Mouse (Mus musculus) G1E-ER4 (cell line): ENCODE measurements around the gene Shroom3. TPM values are rescaled to one million over a fixed set of nuclear protein-coding genes. Genes with fewer than 3 reads are reported as not detected.

ENCODE experiments used
- GATA1 ChIP-seq: IDR thresholded peaks from one replicate; pipeline ENCODE4 v1.8.0; 2012; ENCODE audit warnings: low read length, inconsistent platforms
- polyA plus RNA-seq: library from polyadenylated mRNA; stranded (reverse); fragments of >175 nt; gene quantifications from 2 replicates; pipeline ENCODE4 v1.2.3, GENCODE M21; 2012

Shroom3 gene
- polyA plus RNA-seq, 1 experiment = not detected

- TF ChIP-seq GATA1 = no peak
Measured at GRCm38 (mm10) chr5:92900470-92900869, 217.2 kb downstream of the Shroom3 start.

- no peak for TF ChIP-seq GATA1
Measured at GRCm38 (mm10) chr5:92901870-92902269, 218.6 kb downstream of the Shroom3 start.

- TF ChIP-seq GATA1 = no peak
Measured at GRCm38 (mm10) chr5:92905146-92905545, 221.9 kb downstream of the Shroom3 start.

- TF ChIP-seq GATA1 = no peak
Measured at GRCm38 (mm10) chr5:92905594-92906008, 222.4 kb downstream of the Shroom3 start.

DNA sequence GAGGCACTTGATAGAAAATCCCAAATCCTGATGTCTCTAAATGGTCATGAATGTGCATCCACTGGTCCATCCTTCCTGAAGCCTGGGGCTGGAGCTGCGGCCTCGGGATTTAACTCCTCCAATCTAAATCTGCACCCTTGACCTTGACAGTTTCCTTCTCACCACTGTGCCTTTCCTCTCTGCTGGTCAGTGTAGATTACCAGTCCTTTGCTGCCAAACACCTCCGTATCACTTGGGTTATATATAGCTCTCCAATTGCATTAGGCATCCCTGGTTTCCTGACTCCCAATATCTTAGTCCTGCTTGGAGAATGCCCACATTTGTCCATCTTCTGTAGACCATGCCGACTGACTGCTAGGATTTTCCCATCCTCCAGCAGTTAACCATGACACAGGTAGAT, 225.0 kb downstream of the Shroom3 start:
- TF ChIP-seq GATA1 = no peak

DNA sequence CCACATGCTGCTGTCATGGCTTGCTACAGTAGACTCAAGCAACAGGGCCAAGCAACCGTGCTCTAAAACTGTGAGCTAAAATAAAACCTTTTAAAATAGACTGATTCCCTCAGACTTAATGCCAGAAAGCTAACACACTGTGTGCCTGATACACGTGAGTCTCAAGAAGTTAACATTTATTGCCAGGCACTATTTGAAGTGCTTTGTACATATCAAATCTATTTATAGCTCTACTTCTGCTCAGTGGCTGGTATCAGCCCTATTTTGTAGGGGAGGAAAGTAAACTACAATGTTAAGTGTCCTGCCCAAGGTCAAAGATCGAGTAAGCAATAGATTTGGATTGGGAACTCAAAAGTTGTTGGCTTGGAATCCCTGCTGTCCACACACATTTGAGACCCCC, 227.6 kb downstream of the Shroom3 start:
- TF ChIP-seq GATA1 = no peak

DNA sequence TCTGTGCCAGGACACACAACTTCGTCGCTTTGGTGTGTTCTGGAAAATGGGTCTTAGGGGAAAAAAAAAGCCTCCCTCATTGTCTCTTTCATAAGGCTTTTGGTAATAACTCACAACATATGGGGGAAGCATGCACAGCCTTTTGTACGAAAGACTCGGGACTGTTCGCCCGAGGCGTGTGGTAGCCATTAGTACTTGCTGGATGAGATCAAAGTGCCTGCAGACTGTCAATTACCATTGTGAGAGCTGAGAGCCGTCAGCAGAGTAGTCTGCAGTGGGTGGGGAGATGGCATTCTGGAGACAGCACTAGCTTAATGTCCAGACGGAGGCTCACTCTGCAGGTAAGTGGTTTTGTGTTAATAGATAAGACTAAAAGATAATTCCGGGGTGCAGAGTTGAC, 232.2 kb downstream of the Shroom3 start:
- no peak for TF ChIP-seq GATA1

GRCm38 (mm10) chr5:92917755-92918154, 234.5 kb downstream of the Shroom3 start:
- no peak for TF ChIP-seq GATA1

DNA sequence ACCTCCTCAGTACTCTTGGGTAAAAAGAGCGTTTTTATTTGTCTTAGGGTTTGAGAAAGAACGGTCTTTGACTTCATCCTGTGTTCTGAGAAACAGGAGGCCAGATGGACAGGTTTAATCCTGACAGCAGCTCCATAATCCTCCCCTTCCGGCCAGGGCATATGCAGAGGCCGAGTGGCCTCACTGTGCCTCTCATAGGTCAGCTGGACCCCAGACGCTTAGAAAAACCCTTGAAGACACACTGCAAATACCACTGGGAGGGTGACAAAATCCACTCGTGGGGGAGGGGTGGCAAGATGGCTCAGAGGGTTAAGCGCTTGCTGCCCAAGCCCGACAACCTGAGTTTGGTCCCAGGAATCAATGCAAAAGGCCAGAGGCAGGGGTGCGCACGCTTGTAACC, 234.9 kb downstream of the Shroom3 start:
- TF ChIP-seq GATA1 = no peak

GRCm38 (mm10) chr5:92918866-92919265, 235.6 kb downstream of the Shroom3 start:
- no peak for TF ChIP-seq GATA1

DNA sequence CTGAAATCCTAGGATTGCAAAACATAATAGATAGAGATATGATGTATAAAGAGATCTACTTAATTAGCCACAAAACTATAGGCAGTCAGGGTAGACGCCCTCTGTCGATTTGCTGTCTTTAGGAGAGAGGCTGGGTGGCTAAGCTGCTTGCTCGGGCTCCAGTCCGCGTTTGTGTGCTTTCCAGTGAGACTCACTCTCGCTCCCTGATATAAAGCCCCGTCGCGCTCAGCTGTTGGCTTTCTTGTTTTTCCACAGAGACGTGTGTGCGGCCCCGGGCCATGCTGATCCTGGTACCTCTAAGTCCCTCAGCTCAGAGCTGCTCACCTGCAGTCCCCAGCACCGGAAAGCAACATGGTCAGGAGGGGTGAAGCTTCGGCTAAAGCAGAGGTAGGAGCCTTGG, 236.2 kb downstream of the Shroom3 start:
- no peak for TF ChIP-seq GATA1

DNA sequence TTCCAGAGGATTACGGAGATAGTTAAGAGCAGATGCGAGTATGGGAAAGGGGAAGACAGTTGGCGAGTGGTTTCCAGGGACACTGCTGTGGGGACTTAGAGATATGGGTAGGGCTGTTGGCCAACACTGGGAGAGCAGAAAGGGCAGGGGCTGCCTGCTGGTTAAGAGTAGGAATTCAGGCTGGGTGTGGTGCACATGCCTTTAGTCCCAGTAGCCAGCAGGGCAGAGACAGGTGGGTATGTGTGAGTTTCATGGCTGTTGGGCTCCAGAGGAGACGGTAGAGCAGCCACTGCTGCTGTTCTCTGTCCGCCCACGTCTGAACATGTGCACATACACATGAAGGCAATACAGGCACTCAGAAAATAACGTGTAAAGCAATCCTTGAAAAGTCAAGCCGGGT, 237.7 kb downstream of the Shroom3 start:
- no peak for TF ChIP-seq GATA1

DNA sequence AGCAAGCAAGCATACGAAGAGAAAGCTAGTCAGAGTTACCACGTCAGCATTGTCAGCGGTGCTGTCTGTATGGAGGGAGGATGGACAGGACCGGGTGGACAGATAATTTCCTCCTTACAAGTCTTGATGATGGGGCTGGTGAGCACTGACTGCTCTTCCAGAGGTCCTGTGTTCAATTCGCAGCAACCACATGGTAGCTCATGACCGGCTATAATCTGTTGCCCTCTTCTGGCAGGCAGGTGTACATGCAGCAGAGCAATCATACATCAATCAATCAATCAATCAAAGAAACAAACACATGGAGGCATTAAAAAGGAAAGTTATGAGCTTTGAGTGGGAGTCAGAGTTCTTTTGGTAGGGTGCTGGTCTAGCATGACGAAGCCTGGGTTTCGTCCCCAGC, 238.5 kb downstream of the Shroom3 start:
- no peak for TF ChIP-seq GATA1

GRCm38 (mm10) chr5:92924851-92925477, 241.7 kb downstream of the Shroom3 start:
- TF ChIP-seq GATA1 = no peak

DNA sequence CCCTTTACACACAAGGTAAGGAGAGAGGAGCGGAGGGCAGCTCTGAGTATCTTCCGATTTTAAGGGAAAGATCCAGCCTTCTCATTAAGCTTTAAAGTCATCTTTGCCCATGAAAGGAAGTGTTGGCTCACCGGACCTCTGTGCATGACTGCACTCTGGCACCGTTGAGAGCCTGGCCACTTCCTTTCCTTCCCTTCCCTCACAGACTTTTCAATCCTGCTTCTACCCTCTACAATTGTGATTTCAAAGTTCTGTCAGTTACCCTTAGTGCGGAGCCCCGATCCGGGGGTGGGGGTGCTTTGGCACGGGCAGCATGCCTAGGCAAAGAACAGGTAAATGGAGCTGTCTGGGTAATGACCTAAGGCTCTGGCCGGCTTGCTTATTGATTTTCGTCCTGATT, 244.4 kb downstream of the Shroom3 start:
- no peak for TF ChIP-seq GATA1

DNA sequence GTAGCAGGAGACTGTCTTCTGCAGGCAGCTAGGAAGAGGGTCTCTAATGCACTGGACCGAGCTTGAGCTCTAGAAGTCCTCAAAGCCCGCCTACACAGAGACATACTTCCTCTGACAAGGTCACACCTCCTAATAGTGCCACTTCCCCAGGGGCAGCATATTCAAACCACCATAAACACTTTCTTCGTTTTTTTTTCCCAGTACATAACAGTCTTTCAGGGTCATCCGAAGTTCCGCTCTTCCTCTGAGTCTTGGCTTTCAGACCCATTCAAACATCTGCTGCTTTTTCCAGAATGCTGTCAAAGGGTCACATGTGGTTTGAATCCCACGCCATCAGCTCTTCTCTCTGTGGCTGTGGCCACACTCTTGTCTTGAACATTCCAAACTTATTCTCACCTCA, 247.3 kb downstream of the Shroom3 start:
- TF ChIP-seq GATA1 = no peak

DNA sequence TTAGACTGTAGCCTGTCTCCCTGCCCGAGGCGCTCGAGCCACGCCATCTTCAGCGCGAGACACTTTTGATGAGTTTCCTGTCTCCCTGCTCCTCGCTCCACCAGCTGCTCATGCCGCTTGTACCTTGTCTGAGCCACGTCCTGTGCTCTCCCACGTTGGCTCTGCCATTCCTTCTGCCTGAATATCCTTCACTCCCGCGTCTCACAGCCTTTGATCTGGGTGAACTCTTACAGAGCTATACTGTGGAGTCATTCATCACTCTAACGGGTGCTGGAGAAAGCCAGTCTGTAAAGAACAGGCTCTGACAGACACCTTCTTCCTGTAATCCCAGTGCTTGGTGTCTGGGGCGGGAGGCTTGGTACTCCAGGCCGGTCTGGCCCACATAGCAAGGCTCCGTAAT, 248.1 kb downstream of the Shroom3 start:
- no peak for TF ChIP-seq GATA1

GRCm38 (mm10) chr5:92933010-92933409, 249.8 kb downstream of the Shroom3 start:
- no peak for TF ChIP-seq GATA1
